Mouse (Mus musculus): Measurements from ENCODE around the gene Ccdc88a. TPM values are rescaled to one million over a fixed set of nuclear protein-coding genes. Genes with fewer than 3 reads are reported as not detected.

Ccdc88a gene
- total and polyA plus RNA-seq, 3 experiments = 4.0 to 225 (median 5.9) TPM

DNA sequence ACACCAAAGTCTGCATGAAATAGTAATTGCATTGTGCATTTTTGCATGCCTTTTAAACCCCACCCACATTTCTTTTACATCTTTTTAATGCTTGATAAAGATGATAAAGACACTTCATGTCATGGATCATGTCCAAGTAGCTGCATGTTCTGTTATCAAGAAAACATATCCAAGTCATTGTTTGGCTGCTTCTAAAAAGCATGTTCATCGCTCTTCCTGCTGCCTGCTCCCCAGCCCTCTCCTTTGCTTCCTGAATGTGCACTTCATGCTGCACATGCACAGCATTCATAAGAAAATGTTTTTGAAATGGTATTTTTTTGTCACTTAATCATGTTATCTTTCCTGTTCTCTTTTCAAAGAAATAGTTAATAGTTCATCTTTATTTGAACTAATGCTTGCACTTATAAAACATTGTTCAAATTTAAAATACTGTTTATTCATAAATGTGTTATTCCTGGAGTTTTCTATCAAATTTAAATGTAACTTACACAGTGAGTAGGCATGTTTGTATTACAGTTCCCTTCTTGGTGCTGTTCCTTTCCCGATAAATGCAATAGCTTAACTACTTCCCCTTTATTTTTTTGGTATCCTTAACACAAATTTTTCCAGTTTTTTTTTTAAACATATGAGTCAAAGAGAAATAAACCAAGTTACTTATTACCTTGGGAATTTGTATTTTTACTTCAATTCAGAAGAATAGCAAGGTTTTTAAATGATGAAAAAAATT lies 131.6 kb downstream of the Ccdc88a start (continued):
- TF ChIP-seq MYC (IDR thresholded peaks at IDR 0.05; ENCODE audit: low read depth, low read length) (peak; percentile 33; the same call in 1 of the 2 replicates), MAX (IDR thresholded peaks at IDR 0.05; ENCODE audit: low read length) (no peak; the same call in 1 of the 2 replicates), GABPA (IDR thresholded peaks at IDR 0.05; ENCODE audit: low read depth, low read length) (no peak), MEF2A (IDR thresholded peaks at IDR 0.05; ENCODE audit: extremely low read depth, insufficient replicate concordance, low read depth, low read length, poor library complexity, severe bottlenecking) (no peak), ZMIZ1 (IDR thresholded peaks at IDR 0.05; ENCODE audit: low read depth, low read length) (no peak), JUND (IDR thresholded peaks at IDR 0.05; ENCODE audit: low read depth, low read length) (no peak), MAFK (IDR thresholded peaks at IDR 0.05; ENCODE audit: borderline replicate concordance, low read depth, low read length) (no peak), ZC3H11A (IDR thresholded peaks at IDR 0.05; ENCODE audit: low read depth, low read length) (no peak), SMC3 (IDR thresholded peaks at IDR 0.05; ENCODE audit: low read depth, low read length) (no peak), ETS1 (IDR thresholded peaks at IDR 0.05; ENCODE audit: low read depth, low read length) (peak; percentile 68; the same call in 1 of the 2 replicates), SIN3A (IDR thresholded peaks at IDR 0.05; ENCODE audit: low read length) (peak; percentile 60), POLR2AphosphoS5 (IDR thresholded peaks at IDR 0.05; ENCODE audit: borderline replicate concordance, low read depth, low read length) (no peak), UBTF (IDR thresholded peaks at IDR 0.05; ENCODE audit: borderline replicate concordance, insufficient read depth, low read depth, low read length) (no peak), TBP (IDR thresholded peaks at IDR 0.05; ENCODE audit: low read depth, low read length) (no peak), MYB (IDR thresholded peaks at IDR 0.05; ENCODE audit: low read depth, low read length) (peak; percentile 14; the same call in 1 of the 2 replicates), E2F4 (IDR thresholded peaks at IDR 0.05; ENCODE audit: borderline replicate concordance, low read depth, low read length) (no peak), POLR2A (IDR thresholded peaks at IDR 0.05; ENCODE audit: control insufficient read depth in 1 of 2, insufficient read depth in 1 of 2, low read depth in 1 of 2, low read length in 2 of 2, poor library complexity in 1 of 2) (no peak), MXI1 (IDR thresholded peaks at IDR 0.05; ENCODE audit: low read depth, low read length) (no peak; the same call in 1 of the 2 replicates), TCF12 (IDR thresholded peaks at IDR 0.05; ENCODE audit: low read depth, low read length) (peak; percentile 68), MAZ (IDR thresholded peaks at IDR 0.05; ENCODE audit: low read depth, low read length) (no peak), CTCF (IDR thresholded peaks at IDR 0.05 in 2 of 3, conservative IDR thresholded peaks at IDR 0.05 in 1 of 3; ENCODE audit: control insufficient read depth in 1 of 3, insufficient read depth in 1 of 3, low read depth in 2 of 3, low read length in 3 of 3, poor library complexity in 1 of 3, severe bottlenecking in 1 of 3) (no peak), HCFC1 (IDR thresholded peaks at IDR 0.05; ENCODE audit: low read depth, low read length) (0 out of 2 replicates have a peak, but pooled peaks have one; percentile 3), CHD2 (IDR thresholded peaks at IDR 0.05; ENCODE audit: low read length) (no peak)

DNA sequence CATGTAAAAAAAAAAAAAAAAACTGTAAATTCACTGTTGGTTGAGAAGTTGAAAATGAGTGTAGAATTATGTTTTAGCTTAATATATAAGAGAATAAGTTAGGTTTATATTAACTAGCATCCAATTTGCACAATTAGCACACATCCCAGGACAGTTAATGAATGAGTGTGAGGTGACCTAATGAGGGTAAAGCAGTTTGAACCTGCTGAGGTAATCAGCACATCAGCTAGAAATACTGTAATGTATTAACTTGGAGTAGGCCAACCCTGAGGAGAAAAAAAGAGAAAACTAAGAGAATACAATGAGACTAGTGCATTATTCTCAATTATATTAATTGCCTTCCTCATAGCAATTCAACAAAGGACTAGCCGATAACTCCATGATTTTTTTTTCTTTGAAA lies 136.0 kb downstream of the Ccdc88a start:
- peaks cover 16 to 48% of the 10 kb centered on the region in 2 experiments for H3K36me3 ChIP-seq (ENCODE audit: control insufficient read depth in 1 of 2, insufficient read depth in 2 of 2, low read length in 2 of 2)
- no peak overlapping the region for H3K9ac ChIP-seq (ENCODE audit: control insufficient read depth, low read depth, low read length, poor library complexity, severe bottlenecking)

More for the DNA sequence above, 136.0 kb downstream of the Ccdc88a start:
- H3K4me1 ChIP-seq (ENCODE audit: control insufficient read depth in 1 of 2, insufficient read depth in 2 of 2, low read length in 2 of 2) = peaks cover 18 to 32% of the 10 kb centered on the region in 2 experiments
- no peaks in the 10 kb centered on the region for H3K27me3 ChIP-seq (ENCODE audit: control insufficient read depth in 1 of 2, insufficient read depth in 2 of 2, low read length in 2 of 2)
- DNase-seq (ENCODE audit: low read depth, low spot score) = no peak
- TF ChIP-seq RCOR1 (IDR thresholded peaks at IDR 0.05; ENCODE audit: low read depth, low read length) = no peak
- no peak for TF ChIP-seq GATA1 (IDR thresholded peaks at IDR 0.05; ENCODE audit: low read depth, low read length)
- TF ChIP-seq MEF2A (IDR thresholded peaks at IDR 0.05; ENCODE audit: extremely low read depth, insufficient replicate concordance, low read depth, low read length, poor library complexity, severe bottlenecking) = no peak
- no peak for TF ChIP-seq NELFE (IDR thresholded peaks at IDR 0.05; ENCODE audit: low read depth, low read length)
- no peak for TF ChIP-seq CHD1 (IDR thresholded peaks at IDR 0.05; ENCODE audit: low read depth, low read length)
- no peak for TF ChIP-seq ZC3H11A (IDR thresholded peaks at IDR 0.05; ENCODE audit: low read depth, low read length)
- TF ChIP-seq GABPA (IDR thresholded peaks at IDR 0.05; ENCODE audit: low read depth, low read length) = no peak
- no peak for TF ChIP-seq MYC (IDR thresholded peaks at IDR 0.05; ENCODE audit: low read depth, low read length)
- no peak overlapping the region for H3K4me3 ChIP-seq (ENCODE audit: control insufficient read depth in 1 of 2, insufficient read depth in 1 of 2, low read depth in 2 of 2, low read length in 2 of 2)
- H3K9me3 ChIP-seq (replicated peaks; ENCODE audit: insufficient read depth, low read length) = no peaks in the 10 kb centered on the region
- peaks cover 15% of the 10 kb centered on the region for H3K79me2 ChIP-seq (ENCODE audit: control insufficient read depth, insufficient read depth, low read length, poor library complexity)
- no peak overlapping the region for H3K27ac ChIP-seq (ENCODE audit: control insufficient read depth, low read depth, low read length)

Measured in MEL (cell line).